Mouse (Mus musculus): Measurements from ENCODE around the gene Tefm.

DNA sequence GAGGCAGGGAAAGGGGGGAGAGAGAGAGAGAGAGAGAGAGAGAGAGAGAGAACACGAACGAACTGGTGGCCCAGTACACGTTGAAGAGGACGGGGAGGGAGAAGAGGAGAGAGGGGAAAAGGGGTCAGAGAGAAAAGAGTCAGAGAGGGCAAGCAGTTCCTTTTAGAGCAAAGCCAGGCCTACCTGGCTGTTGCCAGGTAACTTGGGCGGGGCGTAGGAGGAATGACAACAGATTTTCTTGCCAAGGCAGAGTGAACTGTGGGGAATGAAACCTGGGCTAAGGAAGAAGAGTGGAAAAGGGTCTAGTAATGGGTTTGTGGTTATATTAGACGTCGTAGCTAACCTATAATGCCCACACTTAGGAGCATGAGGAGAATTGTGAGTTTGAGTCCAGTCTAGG, 897 bp upstream of the Tefm start:
- TF ChIP-seq CTCF (IDR thresholded peaks at IDR 0.05; ENCODE audit: borderline replicate concordance, control insufficient read depth, extremely low read depth, insufficient read depth, low read length, poor library complexity) (no peak), POLR2A (IDR thresholded peaks at IDR 0.05; ENCODE audit: control insufficient read depth, extremely low read depth, insufficient read depth, low read length, poor library complexity) (no peak)
